Mouse (Mus musculus) heart, postnatal 4 days (tissue): ENCODE results near the gene D930020B18Rik. TPM values are rescaled to one million over a fixed set of nuclear protein-coding genes. Genes with fewer than 3 reads are reported as not detected.

Experiments used
- DNase-seq: peaks from one replicate; pipeline ENCODE4 v3.0.0; 2021
- microRNA-seq, 2 experiments: library from miRNA; unstranded; fragments of <30 nt; microRNA quantifications; one replicate each; pipeline ENCODE4 v1.2.0; 2021 to 2022
- total RNA-seq, 2 experiments: library from RNA; stranded (reverse); gene quantifications; 2 replicates each; pipeline ENCODE4 v1.2.3; 2021

The D930020B18Rik gene
- total RNA-seq, 2 experiments from 2014 or later: not detected

- no peak for DNase-seq
Observed at GRCm38 (mm10) chr10:121705399-121706163, 64.2 kb downstream of the D930020B18Rik start.

GRCm38 (mm10) chr10:121716862-121717261 lies 75.5 kb downstream of the D930020B18Rik start:
- no peak for DNase-seq

DNA sequence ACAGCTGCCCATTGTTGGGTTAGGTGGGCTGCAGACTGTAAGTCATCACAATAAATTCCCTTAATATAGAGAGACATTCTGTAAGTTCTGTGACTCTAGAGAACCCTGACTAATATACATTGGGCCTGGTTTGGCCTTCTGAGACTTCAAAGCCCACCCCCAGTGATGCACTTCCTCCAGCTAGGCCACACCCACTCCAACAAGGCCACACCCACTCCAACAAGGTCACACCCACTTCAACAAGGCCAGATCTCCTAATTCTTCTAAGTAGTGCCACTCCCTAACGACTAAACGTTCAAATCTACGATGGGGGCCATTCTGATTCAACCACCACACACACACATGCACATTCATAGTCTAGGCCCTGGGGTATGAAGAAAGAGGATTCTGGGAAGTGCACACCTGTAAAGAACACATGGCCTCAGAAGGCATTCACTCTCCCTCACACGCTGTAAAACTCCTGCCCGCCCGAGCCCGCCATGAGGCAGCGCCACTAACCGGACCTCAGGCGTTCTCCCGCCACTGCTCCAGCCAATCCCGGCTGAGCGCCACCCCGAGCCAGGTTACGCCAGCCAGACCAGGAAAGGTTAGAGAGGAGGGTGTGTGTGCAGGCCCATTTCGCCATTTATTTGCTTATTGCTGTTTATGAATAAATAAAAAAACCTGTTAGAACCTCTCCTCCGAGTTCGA lies 77.7 kb downstream of the D930020B18Rik start:
- no peak for DNase-seq

GRCm38 (mm10) chr10:121720701-121721100 lies 79.3 kb downstream of the D930020B18Rik start:
- no peak for DNase-seq

DNA sequence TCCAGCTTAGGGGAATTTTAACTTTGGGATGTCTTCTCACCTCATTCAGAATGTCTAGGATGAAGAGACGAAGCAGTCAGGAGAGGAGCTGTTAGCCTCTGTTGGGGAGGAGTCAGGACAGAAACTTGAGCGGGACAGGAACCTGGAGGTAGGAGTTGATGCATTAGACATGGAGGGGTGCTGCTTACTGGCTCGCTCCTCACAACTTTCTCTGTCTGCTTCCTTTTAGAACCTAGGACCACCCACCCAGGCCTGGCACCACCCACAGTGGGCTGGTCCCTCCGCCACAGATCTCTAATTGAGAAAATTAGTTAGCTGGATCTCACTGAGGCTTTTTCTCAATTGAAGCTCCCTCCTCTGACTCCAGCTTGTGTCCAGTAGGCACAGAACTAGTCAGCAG lies 85.1 kb downstream of the D930020B18Rik start:
- DNase-seq: no peak

- DNase-seq: no peak
Observed at GRCm38 (mm10) chr10:121727151-121727550, 85.8 kb downstream of the D930020B18Rik start.

DNA sequence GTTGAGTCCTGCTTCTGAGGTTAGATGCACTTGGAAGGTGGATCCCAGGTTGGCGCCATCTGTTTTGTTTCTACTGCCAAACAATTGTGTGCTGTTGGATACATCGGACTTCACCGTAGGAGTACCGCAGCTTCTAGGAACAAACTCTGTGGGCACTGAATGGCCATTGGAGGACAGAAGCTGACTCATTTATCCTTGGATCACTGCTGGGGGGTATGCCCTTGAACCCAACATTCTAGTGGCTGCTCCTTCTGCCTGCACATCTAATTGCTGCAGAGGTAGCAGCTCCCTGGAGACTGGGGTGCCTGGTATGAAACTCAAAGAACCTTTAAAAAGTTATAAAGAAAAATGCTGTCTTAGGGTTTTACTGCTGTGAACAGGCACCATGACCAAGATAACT lies 86.8 kb downstream of the D930020B18Rik start:
- DNase-seq: no peak

DNA sequence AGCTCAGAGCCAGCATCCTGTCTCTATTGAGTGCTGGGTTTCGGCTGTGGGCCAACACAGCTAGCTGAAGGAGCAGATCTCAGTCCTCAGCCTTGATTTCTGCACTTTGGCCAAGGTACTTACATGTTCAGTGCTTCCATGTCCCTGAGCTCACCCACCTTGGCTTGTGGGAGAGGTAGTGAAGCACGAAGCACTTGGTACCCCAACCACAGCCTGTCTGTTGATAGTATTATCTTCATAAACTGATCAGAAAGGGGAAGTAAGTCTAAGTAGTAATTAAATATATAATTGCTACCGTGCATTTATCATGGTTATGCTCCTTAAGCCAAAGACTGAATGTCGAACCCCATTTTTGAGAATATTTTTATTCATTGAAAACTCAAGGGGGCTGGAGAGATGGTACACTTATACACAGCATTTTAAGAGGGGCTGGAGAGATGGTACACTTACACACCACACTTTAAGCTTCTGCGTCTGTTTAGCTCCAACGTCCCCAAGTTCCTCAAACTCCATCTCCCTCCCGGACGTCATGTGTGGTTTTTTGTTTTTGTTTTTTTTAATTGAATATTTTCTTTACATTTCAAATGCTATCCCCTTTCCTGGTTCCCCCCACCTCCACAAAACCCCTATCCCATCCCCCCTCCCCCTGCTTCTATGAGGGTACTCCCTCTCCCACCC lies 89.8 kb downstream of the D930020B18Rik start:
- DNase-seq: no peak

DNA sequence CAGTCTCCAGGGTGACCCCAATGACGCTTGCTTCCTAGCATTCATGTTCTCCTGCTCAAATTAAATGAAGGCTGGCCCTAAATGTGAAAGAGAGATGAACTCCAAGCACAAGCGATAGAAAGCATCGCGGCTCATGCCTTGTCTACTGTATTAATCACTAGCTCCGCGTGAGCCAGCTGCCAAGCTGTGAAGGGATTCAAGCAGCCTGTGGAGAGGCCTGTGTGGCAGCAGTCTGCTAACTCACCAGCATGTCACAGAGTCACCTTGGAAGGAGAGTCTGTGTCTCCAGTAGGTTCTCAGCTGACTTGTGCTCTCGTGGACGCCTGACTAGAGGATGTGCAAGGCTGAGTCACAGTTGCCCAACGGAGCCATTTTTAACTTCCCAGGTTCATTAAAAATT lies 91.2 kb downstream of the D930020B18Rik start:
- DNase-seq: no peak

DNA sequence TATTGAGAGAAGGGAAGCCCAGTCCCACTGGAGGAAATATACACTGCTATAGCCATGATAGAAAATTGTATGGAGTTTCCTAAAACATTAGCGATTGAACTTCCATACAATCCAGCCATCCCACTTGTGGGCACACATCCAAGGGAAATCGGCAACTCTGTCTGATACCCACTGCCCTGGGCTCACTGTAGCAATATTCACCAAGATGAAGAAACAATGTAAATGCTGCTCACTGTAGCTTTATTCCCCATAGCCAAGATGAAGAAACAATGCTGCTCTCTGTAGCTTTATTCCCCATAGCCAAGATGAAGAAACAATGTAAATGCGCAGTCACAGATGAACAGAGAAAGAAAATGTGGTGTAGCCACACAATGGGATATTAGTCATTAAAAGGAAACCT lies 95.9 kb downstream of the D930020B18Rik start:
- DNase-seq: no peak

DNA sequence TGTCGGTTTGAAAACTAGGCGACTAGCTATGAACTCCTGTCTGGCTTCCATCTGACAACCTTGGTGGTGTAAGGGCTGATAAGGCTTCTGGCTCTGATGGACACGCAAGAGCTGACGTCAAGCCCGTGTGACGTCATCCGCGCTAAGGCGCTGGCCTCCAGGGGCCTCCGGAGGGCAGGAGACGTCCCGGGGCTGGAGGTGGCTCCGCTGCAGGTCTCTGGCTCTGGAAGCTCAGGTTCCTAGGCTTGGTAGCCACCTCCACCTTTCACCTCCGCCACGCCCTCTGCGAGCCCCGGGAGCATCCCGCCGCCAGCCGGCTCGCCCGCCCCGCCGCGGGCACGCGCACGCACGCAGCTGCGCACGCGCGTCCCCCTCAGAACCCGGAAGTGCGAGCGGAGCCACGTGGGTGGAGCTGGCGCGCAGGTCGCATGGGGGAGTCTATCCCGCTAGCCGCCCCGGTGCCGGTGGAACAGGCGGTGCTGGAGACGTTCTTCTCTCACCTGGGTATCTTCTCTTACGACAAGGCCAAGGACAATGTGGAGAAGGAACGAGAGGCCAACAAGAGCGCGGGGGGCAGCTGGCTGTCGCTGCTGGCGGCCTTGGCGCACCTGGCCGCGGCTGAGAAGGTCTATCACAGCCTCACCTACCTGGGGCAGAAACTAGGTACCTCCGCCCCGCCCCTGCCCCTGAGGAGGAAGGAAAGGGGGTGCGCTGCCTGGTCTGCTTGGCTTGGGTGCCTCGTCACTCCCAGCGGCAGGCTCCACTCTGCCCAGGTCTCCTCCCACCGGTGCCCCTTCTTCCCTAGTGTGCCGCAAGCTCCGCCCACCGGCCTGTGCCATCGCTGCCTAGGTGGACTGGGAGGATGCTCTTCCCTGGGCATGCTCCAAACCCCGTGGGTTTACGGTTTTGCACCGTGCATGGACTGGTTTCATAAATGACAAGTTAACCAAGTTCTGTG lies 98.4 kb downstream of the D930020B18Rik start, which contains the start of gene BC048403:
Gene BC048403, plus strand, starts transcription at position 390 of the 958 bp plus-strand sequence.
- DNase-seq: peak; percentile 89

GRCm38 (mm10) chr10:121742336-121742735 lies 100.9 kb downstream of the D930020B18Rik start:
- no peak for DNase-seq

Small RNA genes within 50 kb of the gene (microRNA-seq; reads per million reads assigned to microRNA genes)
- 0 reads per million in 2 experiments for gene Gm24330

Other genes with a start within 250 kb of the D930020B18Rik start
- 10 to 100 TPM; 82.2 to 85.0 TPM for gene Rassf3, start 165.2 kb upstream of the D930020B18Rik start, total RNA-seq
- gene Tbk1, start 54.8 kb upstream of the D930020B18Rik start, total RNA-seq: 10 to 100 TPM; 18.7 to 26.8 TPM
- 10 to 100 TPM; 32.3 to 38.0 TPM for gene Xpot, start 15.3 kb upstream of the D930020B18Rik start, total RNA-seq
- gene BC048403, start 98.3 kb downstream of the D930020B18Rik start, total RNA-seq: 1 to 10 TPM; 2.7 to 2.9 TPM